Mouse (Mus musculus) lung, adult 2 months (tissue): Measurements from ENCODE around the gene Ift81. TPM values are rescaled to one million over a fixed set of nuclear protein-coding genes. Genes with fewer than 3 reads are reported as not detected.
"Not testable (repeated sequence)": the region's sequence is repeated elsewhere in the genome, so short reads cannot be mapped to it uniquely, and the experiment has no call there.

Experiments used
- DNase-seq: peaks from one replicate; pipeline ENCODE4 v3.0.0; 2022
- H3K4me1 ChIP-seq: fragments of 200-500 bp; 2 replicates; pipeline ENCODE4 v1.6.1; 2011; ENCODE audit warnings: low read length; ENCODE audit not compliant: control insufficient read depth, insufficient read depth
- H3K4me3 ChIP-seq: fragments of 200-500 bp; replicated peaks from 2 replicates; pipeline ENCODE3; 2011; ENCODE audit warnings: low read depth, mild to moderate bottlenecking, control low read depth, low read length; ENCODE audit errors: extremely low read depth
- CTCF ChIP-seq: fragments of 200-500 bp; IDR thresholded peaks from 2 replicates; pipeline ENCODE4 v1.5.1; 2011; ENCODE audit warnings: mild to moderate bottlenecking, low read length, control low read depth; ENCODE audit not compliant: insufficient read depth
- POLR2A ChIP-seq: fragments of 200-500 bp; IDR thresholded peaks from 2 replicates; pipeline ENCODE4 v1.6.1; 2011; ENCODE audit warnings: low read depth, mild to moderate bottlenecking, control low read depth, low read length, borderline replicate concordance; ENCODE audit errors: extremely low read depth
- WGBS: fragments of 180-500 bp; shearing (Covaris S2); methylation state at CpG from one replicate; pipeline ENCODE4 v1.1.7; 2018; 5-methylcytosine and 5-hydroxymethylcytosine counted together
- polyA plus RNA-seq: library from polyadenylated mRNA; depleted of rRNA; stranded (reverse); fragments of >200 nt; gene quantifications from 2 replicates; pipeline ENCODE4 v1.2.3, GENCODE M21; 2012; rRNA removed

The Ift81 gene
- polyA plus RNA-seq = 2.6 and 6.7 TPM in 2 replicates

- WGBS = 4% methylated on average over 67 of the region's 67 CpGs
- DNase-seq = peak; percentile 96
- H3K4me3 ChIP-seq = peak within 1 kb of the TSS; percentile 85
- TF ChIP-seq CTCF = no peak
- TF ChIP-seq POLR2A = peak; percentile 55; the same call in 1 of the 2 replicates
- H3K4me1 ChIP-seq = peaks cover 2% of the 10 kb centered on the region
These were observed at the start of gene Ift81 for GRCm38 (mm10) chr5:122613908-122614732. TSS of gene Ift81 (minus strand) at chr5:122614518.

- TF ChIP-seq CTCF (no peak), POLR2A (no peak)
- no peak for DNase-seq
- H3K4me3 ChIP-seq = no peak overlapping the region
- no peaks in the 10 kb centered on the region for H3K4me1 ChIP-seq
- WGBS = 89% methylated on average over 6 of the region's 6 CpGs
These were observed 48.2 kb upstream of the Ift81 start for GRCm38 (mm10) chr5:122662501-122662900.

GRCm38 (mm10) chr5:122656808-122657207 is 42.5 kb upstream of the Ift81 start:
- Histone ChIP-seq H3K4me1 (peaks cover 2% of the 10 kb centered on the region), H3K4me3 (no peak overlapping the region)
- 77% methylated on average over 12 of the region's 12 CpGs for WGBS
- TF ChIP-seq POLR2A = no peak
- no peak for TF ChIP-seq CTCF
- no peak for DNase-seq

DNA sequence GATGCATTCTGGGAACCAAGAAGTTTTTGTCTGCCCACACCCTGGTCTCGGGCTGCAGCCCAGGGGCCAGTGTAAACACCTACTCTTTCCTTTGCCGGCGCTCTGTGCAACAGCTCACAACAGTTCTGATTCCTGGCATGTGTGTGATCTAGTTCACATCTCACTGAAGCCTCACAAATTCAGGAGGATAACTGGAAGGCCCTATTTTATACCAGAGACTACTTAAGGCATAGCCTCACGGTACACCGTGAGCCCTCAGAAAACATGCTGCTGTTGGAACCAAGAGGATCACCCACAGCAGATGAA is 39.9 kb upstream of the Ift81 start:
- H3K4me1 ChIP-seq = peaks cover 2% of the 10 kb centered on the region
- DNase-seq = peak; percentile 9
- WGBS = 52% methylated on average over 5 of the region's 5 CpGs
- TF ChIP-seq POLR2A = no peak
- TF ChIP-seq CTCF = no peak
- H3K4me3 ChIP-seq = no peak overlapping the region

GRCm38 (mm10) chr5:122653446-122654267 is 39.3 kb upstream of the Ift81 start:
- WGBS = 60% methylated on average over 15 of the region's 15 CpGs
- TF ChIP-seq POLR2A (no peak), CTCF (no peak)
- Histone ChIP-seq H3K4me1 (peaks cover 2% of the 10 kb centered on the region), H3K4me3 (no peak overlapping the region)
- DNase-seq = no peak

- Histone ChIP-seq H3K4me3 (no peak overlapping the region), H3K4me1 (peaks cover 2% of the 10 kb centered on the region)
- TF ChIP-seq CTCF (no peak), POLR2A (no peak)
- DNase-seq = no peak
- WGBS = 53% methylated on average over 10 of the region's 10 CpGs
These were observed 38.8 kb upstream of the Ift81 start for GRCm38 (mm10) chr5:122653112-122653445.

- H3K4me3 ChIP-seq = no peak overlapping the region
- DNase-seq = no peak
- TF ChIP-seq POLR2A (no peak), CTCF (no peak)
- WGBS = 58% methylated on average over 7 of the region's 7 CpGs
- peaks cover 2% of the 10 kb centered on the region for H3K4me1 ChIP-seq
These were observed 38.2 kb upstream of the Ift81 start for GRCm38 (mm10) chr5:122652506-122652905.

DNA sequence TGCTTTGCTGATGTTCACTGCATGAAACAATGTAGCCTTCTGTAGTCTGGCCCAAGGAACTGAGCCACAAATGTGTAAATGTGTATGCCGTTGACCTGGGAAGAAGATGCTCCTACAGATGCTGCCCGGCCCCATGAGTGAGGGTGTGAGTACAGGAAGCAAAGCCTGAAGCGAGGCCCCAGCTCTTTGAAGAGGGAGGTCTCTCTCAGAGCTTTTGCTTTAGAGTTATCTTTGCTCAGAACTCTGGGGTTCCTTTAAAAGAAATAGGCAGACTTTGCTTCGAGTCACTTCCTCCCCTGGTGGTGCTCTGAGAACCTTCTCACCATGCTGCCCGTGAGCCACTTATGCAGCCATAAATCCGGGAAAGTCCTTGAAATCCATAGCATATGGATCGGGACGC is 35.8 kb upstream of the Ift81 start:
- TF ChIP-seq CTCF (no peak), POLR2A (no peak)
- no peak overlapping the region for H3K4me3 ChIP-seq
- 86% methylated on average over 8 of the region's 8 CpGs for WGBS
- peaks cover 5% of the 10 kb centered on the region for H3K4me1 ChIP-seq
- DNase-seq = no peak

DNA sequence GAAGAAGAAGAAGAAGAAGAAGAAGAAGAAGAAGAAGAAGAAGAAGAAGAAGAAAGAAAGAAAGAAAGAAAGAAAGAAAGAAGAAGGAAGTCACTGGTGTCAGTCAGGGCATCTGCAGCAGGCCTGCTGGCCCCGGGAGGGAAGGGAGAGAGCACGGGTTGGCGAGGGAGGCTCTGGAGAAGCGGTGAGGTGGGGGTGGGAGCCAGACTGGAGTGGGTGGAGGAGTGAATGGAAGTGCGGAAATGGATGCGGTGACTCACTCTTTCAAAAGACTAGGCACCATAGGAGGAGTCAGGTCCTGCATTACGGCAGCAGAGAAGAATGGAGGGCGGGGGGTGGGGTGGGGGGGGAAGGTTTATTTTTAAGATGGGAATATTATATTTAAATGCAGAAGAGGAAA is 34.9 kb upstream of the Ift81 start:
- WGBS = 52% methylated on average over 8 of the region's 8 CpGs
- TF ChIP-seq POLR2A (no peak), CTCF (no peak)
- no peak overlapping the region for H3K4me3 ChIP-seq
- no peak for DNase-seq
- peaks cover 8% of the 10 kb centered on the region for H3K4me1 ChIP-seq

DNA sequence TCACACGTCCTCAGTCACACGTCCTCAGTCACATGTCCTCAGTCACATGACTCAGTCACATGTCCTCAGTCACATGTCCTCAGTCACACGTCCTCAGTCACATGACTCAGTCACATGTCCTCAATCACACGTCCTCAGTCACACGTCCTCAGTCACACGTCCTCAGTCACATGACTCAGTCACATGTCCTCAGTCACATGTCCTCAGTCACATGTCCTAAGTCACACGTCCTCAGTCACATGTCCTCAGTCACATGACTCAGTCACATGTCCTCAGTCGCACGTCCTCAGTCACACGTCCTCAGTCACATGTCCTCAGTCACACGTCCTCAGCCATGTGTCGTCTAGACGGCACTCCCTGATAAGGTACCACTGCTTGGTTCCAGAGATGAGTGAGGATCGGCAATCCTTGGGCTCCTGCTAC is 33.6 kb upstream of the Ift81 start:
- WGBS = 94% methylated on average over 14 of the region's 14 CpGs
- not testable (repeated sequence) for DNase-seq, H3K4me1 ChIP-seq, H3K4me3 ChIP-seq
